Mouse (Mus musculus): ENCODE data around the gene Grin2a.

DNA sequence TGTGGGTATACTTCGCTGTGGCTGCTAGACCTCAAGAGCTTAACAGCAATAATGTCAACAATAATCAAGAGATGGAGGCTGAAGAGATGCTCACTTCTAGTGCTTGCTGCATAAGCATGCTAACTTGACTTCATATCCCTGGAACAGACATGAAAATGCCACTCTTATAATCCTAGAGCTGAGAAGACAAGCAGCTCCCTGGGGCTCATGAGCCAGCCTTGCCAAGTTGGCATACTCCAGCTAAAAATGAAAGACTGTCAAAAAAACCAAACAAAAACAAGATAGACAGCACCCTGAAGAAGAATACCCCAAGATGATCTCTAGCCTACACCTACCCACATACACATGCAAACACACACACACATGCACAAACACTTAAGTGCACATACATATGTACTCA lies 95.2 kb downstream of the Grin2a start:
- TF ChIP-seq CTCF (IDR thresholded peaks at IDR 0.05; ENCODE audit: extremely low read depth, insufficient read length, insufficient replicate concordance, low read depth, low read length) (no peak), POLR2A (IDR thresholded peaks at IDR 0.05; ENCODE audit: low read depth, low read length) (no peak)

All from small intestine, adult 2 months (tissue).